ENCODE assay signal across 9 mouse cellular contexts in the genomic region with DNA sequence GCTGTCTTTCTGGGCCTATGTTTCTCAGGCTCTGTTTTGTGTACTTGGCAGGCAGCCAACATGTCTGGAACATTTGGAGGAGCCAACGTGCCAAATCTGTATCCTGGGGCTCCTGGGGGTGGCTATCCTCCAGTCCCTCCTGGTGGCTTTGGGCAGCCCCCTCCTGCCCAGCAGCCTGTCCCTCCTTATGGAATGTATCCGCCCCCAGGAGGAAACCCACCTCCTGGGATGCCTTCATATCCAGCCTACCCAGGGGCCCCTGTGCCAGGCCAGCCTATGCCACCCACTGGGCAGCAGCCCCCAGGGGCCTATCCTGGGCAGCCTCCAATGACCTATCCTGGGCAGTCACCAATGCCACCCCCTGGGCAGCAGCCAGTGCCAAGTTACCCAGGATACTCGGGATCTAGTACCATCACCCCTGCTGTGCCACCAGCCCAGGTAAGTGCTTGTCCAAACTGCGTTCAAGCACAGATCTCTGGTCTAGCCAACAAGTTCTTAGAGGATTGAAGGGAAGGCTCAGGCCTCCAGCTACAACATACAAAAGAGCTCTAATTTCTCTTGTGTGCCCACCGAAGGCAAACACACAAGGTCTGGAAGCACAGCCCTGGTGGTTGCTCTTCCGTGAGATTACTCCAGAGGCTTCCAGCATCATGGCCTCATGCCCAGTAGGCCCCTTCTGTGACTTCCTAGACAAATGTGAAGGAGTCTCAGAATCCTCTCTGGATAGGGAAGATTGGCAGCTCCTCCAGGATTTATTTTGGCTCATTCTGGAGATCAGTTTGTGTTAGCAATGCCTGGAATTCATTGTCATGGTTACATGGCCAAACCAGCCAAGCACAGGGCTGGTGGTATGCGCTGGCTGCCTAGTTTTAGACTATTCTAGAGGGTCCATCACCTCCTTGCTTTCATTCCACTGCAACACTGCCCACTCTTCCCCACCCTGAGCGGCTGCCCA. TPM values are rescaled to one million over a fixed set of nuclear protein-coding genes. Genes with fewer than 3 reads are reported as not detected.
DNase-seq lines count a peak whose midpoint lies in the region; ATAC-seq lines count a peak whose summit lies in the region.
"Had no signal": no experiment of that assay in that cellular context is flagged by ENCODE, and none has a peak within 500 bp of the region (broad histone marks: within the 10 kb centered on the region; RNA-seq: fewer than 3 reads in every experiment).

No protein-coding gene starts in this region.

- no peak overlapping the region for H3K9ac ChIP-seq in hindbrain, embryonic 16.5 days (ENCODE audit: low read depth, low read length)

- no peak for DNase-seq in frontal cortex, postnatal 25 days (ENCODE audit: low spot score in 2 of 2)
- peak; percentile 47 for DNase-seq in urinary bladder, postnatal 14 days (ENCODE audit: low spot score)
- no peak for DNase-seq in urinary bladder, postnatal 10 days (ENCODE audit: low spot score)
- DNase-seq in lung, postnatal 14 days, result peak; percentile 54
- DNase-seq in natural killer cell, adult 2 months (ENCODE audit: low spot score in 2 of 2), result no peak
- no peak for DNase-seq in spleen, adult 12 weeks (ENCODE audit: low spot score)

- H3K4me2 ChIP-seq in hindbrain, embryonic 16.5 days (ENCODE audit: low read length), result no peak overlapping the region

- H3K9me3 ChIP-seq in hindbrain, embryonic 16.5 days (ENCODE audit: control insufficient read depth, low read length), result no peaks in the 10 kb centered on the region

- ATAC-seq in frontal cortex, adult (ENCODE audit: low TSS enrichment), result peak; percentile 44
- ATAC-seq in hindbrain, embryonic 16.5 days, result peak; percentile 56; the same call in 1 of the 2 replicates

- no peaks in the 10 kb centered on the region for H3K27me3 ChIP-seq in hindbrain, embryonic 16.5 days (replicated peaks; ENCODE audit: control insufficient read depth, insufficient read depth, low read length)
- H3K27me3 ChIP-seq: CH12.LX had no signal

- no peaks in the 10 kb centered on the region for H3K36me3 ChIP-seq in hindbrain, embryonic 16.5 days (ENCODE audit: control insufficient read depth, insufficient read depth, low read length)

- H3K27ac ChIP-seq in hindbrain, embryonic 16.5 days (ENCODE audit: low read depth, low read length), result peak overlapping the region; percentile 16

- H3K4me1 ChIP-seq in hindbrain, embryonic 16.5 days (ENCODE audit: control insufficient read depth, insufficient read depth, low read depth, low read length), result peaks cover 4% of the 10 kb centered on the region; the same call in 1 of the 2 replicates

- WGBS in hindbrain, embryonic 16.5 days, result 62% methylated on average over 8 of the region's 8 CpGs

- no peak overlapping the region for H3K4me3 ChIP-seq in hindbrain, embryonic 16.5 days (ENCODE audit: low read length)

RNA-seq across cellular contexts. Expression of a gene that starts 30.2 kb away (rescaled TPM):
- polyA plus RNA-seq in hindbrain, embryonic 16.5 days (2015; fragmentation: Nextera tagmentation; extraction: Ambion mirVana), result not detected in 2 replicates

RNA-seq across cellular contexts. Expression of a gene that starts 30.8 kb away (rescaled TPM):
- 3.1 and 4.0 TPM in 2 replicates for polyA plus RNA-seq in hindbrain, embryonic 16.5 days (2015; fragmentation: Nextera tagmentation; extraction: Ambion mirVana)

RNA-seq across cellular contexts. Expression of a gene that starts 54.7 kb away (rescaled TPM):
- polyA plus RNA-seq in hindbrain, embryonic 16.5 days (2015; fragmentation: Nextera tagmentation; extraction: Ambion mirVana), result 4.7 and 6.7 TPM in 2 replicates

Comparison
In these comparisons a context has a peak if more than half of its experiments do, and no peak if none do; other contexts are left out.
1. DNase-seq: peak in urinary bladder, postnatal 14 days (single experiment) and lung, postnatal 14 days (single experiment); none in frontal cortex, postnatal 25 days (0 of 2), urinary bladder, postnatal 10 days (single experiment), natural killer cell, adult 2 months (0 of 2) and spleen, adult 12 weeks (single experiment).